Mouse (Mus musculus) forebrain, embryonic 11.5 days (tissue): Measurements from ENCODE around the gene Ust. TPM values are rescaled to one million over a fixed set of nuclear protein-coding genes. Genes with fewer than 3 reads are reported as not detected.

Experiments
- ATAC-seq: fragments of 200-750 bp; cut with Nextera tagmentation; replicated peaks from 2 replicates; pipeline ENCODE4 v1.8.0; 2017; ENCODE audit warnings: moderate TSS enrichment; ENCODE audit not compliant: low FRiP score
- DNase-seq: peaks from one replicate; pipeline ENCODE4 v3.0.0-alpha.2; 2017; ENCODE audit warnings: low spot score
- H3K27ac ChIP-seq: fragments of 300-500 bp; sonication (generic); 2 replicates; pipeline ENCODE4 v1.5.1; 2014; ENCODE audit warnings: low read depth, low read length
- H3K27me3 ChIP-seq: fragments of 300-500 bp; sonication (generic); 2 replicates; pipeline ENCODE4 v1.6.1; 2014; ENCODE audit warnings: mild to moderate bottlenecking, low read length, mixed read lengths; ENCODE audit not compliant: control insufficient read depth, insufficient read depth
- H3K36me3 ChIP-seq: fragments of 300-500 bp; sonication (generic); 2 replicates; pipeline ENCODE4 v1.6.1; 2014; ENCODE audit warnings: mild to moderate bottlenecking, low read length, moderate library complexity, mixed read lengths; ENCODE audit not compliant: control insufficient read depth, insufficient read depth
- H3K4me1 ChIP-seq: fragments of 300-500 bp; sonication (generic); replicated peaks from 2 replicates; pipeline ENCODE4 v1.6.1; 2014; ENCODE audit warnings: low read length, mixed read lengths; ENCODE audit not compliant: control insufficient read depth, insufficient read depth
- H3K4me2 ChIP-seq: fragments of 300-500 bp; sonication (generic); 2 replicates; pipeline ENCODE4 v1.6.1; 2014; ENCODE audit warnings: low read depth, mild to moderate bottlenecking, low read length, moderate library complexity, mixed read lengths; ENCODE audit not compliant: severe bottlenecking
- H3K4me3 ChIP-seq: fragments of 300-500 bp; sonication (generic); 2 replicates; pipeline ENCODE4 v1.5.1; 2014; ENCODE audit warnings: low read depth, low read length
- H3K9ac ChIP-seq: fragments of 300-500 bp; sonication (generic); 2 replicates; pipeline ENCODE4 v1.6.1; 2014; ENCODE audit warnings: low read length
- H3K9me3 ChIP-seq: fragments of 300-500 bp; sonication (generic); 2 replicates; pipeline ENCODE4 v1.6.1; 2016; ENCODE audit warnings: low read length, mixed read lengths; ENCODE audit not compliant: control insufficient read depth
- WGBS: fragments of 180-500 bp; shearing (Covaris S2); extraction: QIAGEN DNeasy Blood & Tissue Kit; methylation state at CpG from one replicate; pipeline ENCODE4 v1.1.7; 2014; 5-methylcytosine and 5-hydroxymethylcytosine counted together
- polyA plus RNA-seq: library from polyadenylated mRNA; unstranded; fragments of >200 nt; fragmentation: Nextera tagmentation; extraction: Ambion mirVana; gene quantifications from 2 replicates; pipeline ENCODE4 v1.2.1, GENCODE M21; 2014

Ust gene
- polyA plus RNA-seq, 1 experiment from 2014 or later = 3.4 TPM

- Histone ChIP-seq H3K36me3 (no peaks in the 10 kb centered on the region), H3K4me1 (0 out of 2 replicates have a peak, but pooled peaks cover 2% of the 10 kb centered on the region), H3K4me3 (no peak overlapping the region), H3K27me3 (no peaks in the 10 kb centered on the region), H3K27ac (no peak overlapping the region), H3K9me3 (no peaks in the 10 kb centered on the region), H3K9ac (no peak overlapping the region), H3K4me2 (no peak overlapping the region)
- DNase-seq (no peak), ATAC-seq (no peak)
- WGBS = 100% methylated on average over 1 of the region's 1 CpGs
Observed at GRCm38 (mm10) chr10:8491909-8492591, 26.6 kb downstream of the Ust start.

DNA sequence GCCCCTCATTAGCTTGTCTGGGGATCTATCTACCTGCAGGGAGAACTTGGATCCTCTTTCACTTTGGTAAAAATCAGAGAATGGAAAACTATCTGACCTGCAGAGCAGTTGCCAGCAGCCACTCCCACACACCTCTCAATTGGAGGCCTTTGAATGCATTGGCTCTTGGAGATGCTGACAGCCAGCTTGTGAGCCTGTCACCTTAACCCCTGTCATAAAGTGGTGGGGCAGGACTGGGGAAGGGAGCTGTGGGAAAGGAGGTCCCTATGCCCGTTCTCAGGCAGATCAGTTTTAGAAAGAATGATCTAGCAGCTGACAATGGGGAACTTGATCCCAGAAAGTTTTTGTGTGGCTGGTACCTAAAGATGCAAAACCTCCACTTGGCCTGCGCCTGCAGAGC is 31.2 kb downstream of the Ust start:
- Histone ChIP-seq H3K27me3 (no peaks in the 10 kb centered on the region), H3K36me3 (no peaks in the 10 kb centered on the region), H3K27ac (no peak overlapping the region), H3K9me3 (no peaks in the 10 kb centered on the region), H3K4me1 (no peaks in the 10 kb centered on the region), H3K4me2 (no peak overlapping the region), H3K9ac (no peak overlapping the region), H3K4me3 (no peak overlapping the region)
- WGBS = 68% methylated on average over 2 of the region's 2 CpGs
- DNase-seq = no peak
- ATAC-seq = no peak

DNA sequence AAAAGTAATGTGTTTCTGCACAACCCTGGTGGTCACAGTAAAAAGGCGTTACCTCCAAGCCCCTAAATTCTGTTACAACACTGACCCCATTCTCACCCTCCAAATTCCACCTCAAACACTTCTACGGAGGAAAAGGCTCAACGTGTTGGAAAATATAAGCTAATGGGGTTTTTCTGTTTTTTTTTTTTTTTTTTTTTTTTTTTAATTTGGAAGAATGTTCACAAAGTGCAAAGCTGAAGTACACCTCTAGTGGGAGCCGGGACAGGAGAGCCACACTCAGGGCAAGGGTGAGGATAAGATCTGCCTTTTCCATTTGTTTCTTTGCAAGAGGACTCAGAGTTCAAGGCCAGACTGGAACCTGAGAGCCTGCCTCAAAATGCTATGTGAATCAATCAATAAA is 34.1 kb downstream of the Ust start:
- Histone ChIP-seq H3K27me3 (no peaks in the 10 kb centered on the region), H3K4me1 (no peaks in the 10 kb centered on the region), H3K9ac (no peak overlapping the region), H3K36me3 (no peaks in the 10 kb centered on the region), H3K4me3 (no peak overlapping the region), H3K9me3 (no peaks in the 10 kb centered on the region), H3K4me2 (no peak overlapping the region), H3K27ac (no peak overlapping the region)
- DNase-seq = no peak
- 87% methylated on average over 4 of the region's 4 CpGs for WGBS
- no peak for ATAC-seq

- DNase-seq = no peak
- no peaks in the 10 kb centered on the region for H3K4me1 ChIP-seq
- H3K4me3 ChIP-seq = no peak overlapping the region
- no peak overlapping the region for H3K27ac ChIP-seq
- 91% methylated on average over 4 of the region's 4 CpGs for WGBS
- ATAC-seq = no peak
- no peak overlapping the region for H3K4me2 ChIP-seq
- H3K9ac ChIP-seq = no peak overlapping the region
- no peaks in the 10 kb centered on the region for H3K27me3 ChIP-seq
- H3K9me3 ChIP-seq = no peaks in the 10 kb centered on the region
- no peaks in the 10 kb centered on the region for H3K36me3 ChIP-seq
Observed at GRCm38 (mm10) chr10:8482779-8483178, 35.8 kb downstream of the Ust start.

GRCm38 (mm10) chr10:8479779-8480178 is 38.8 kb downstream of the Ust start:
- Histone ChIP-seq H3K9ac (no peak overlapping the region), H3K27ac (no peak overlapping the region), H3K36me3 (no peaks in the 10 kb centered on the region), H3K4me2 (no peak overlapping the region), H3K4me3 (no peak overlapping the region), H3K9me3 (no peaks in the 10 kb centered on the region), H3K27me3 (no peaks in the 10 kb centered on the region), H3K4me1 (no peaks in the 10 kb centered on the region)
- 96% methylated on average over 2 of the region's 2 CpGs for WGBS
- ATAC-seq (no peak), DNase-seq (no peak)

DNA sequence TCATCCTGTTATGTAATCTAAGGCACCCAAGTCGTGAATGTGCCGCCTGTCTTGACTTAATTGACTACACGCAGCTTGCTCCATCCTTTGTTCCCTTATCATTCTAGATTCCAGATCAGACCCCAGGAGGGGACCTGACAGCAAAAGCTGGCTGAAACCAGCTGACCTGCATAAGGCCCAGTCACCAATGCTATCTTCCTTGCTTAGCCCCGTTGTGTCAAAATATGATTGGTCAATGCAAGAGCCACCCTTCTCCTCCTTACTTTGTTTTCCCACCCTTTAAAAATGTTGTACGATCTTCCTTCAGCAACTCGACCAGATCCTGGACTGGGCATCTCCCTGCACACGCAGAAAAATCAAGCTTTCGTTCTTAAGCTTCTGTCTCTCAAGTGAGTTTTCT is 40.7 kb downstream of the Ust start:
- H3K27me3 ChIP-seq = no peaks in the 10 kb centered on the region
- H3K4me3 ChIP-seq = no peak overlapping the region
- WGBS = 83% methylated on average over 8 of the region's 8 CpGs
- no peak overlapping the region for H3K9ac ChIP-seq
- no peaks in the 10 kb centered on the region for H3K9me3 ChIP-seq
- H3K4me1 ChIP-seq = no peaks in the 10 kb centered on the region
- H3K27ac ChIP-seq = no peak overlapping the region
- DNase-seq = no peak
- ATAC-seq = no peak
- H3K4me2 ChIP-seq = no peak overlapping the region
- H3K36me3 ChIP-seq = no peaks in the 10 kb centered on the region

DNA sequence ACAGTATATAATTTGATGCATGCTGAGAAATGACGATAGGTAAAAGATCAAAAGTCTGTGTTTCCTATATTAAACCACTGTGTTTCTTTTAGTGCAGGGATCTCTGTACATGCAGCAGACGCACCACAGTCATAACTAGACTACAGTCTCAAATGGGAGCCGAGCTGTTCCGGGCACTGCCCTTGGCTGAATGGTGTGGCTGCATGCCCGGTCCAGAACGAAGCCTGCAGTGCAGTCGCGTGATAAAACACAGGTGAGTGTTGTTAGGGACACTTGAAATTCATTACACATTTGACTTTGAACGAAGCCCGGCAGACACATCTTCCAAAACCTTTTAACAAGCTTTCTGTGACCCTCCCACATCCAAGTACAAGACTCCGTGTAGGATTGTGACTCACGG is 46.6 kb downstream of the Ust start:
- H3K4me3 ChIP-seq = no peak overlapping the region
- no peak for ATAC-seq
- H3K27me3 ChIP-seq = no peaks in the 10 kb centered on the region
- no peak overlapping the region for H3K4me2 ChIP-seq
- H3K36me3 ChIP-seq = no peaks in the 10 kb centered on the region
- DNase-seq = no peak
- H3K27ac ChIP-seq = no peak overlapping the region
- H3K9me3 ChIP-seq = no peaks in the 10 kb centered on the region
- H3K9ac ChIP-seq = no peak overlapping the region
- no peaks in the 10 kb centered on the region for H3K4me1 ChIP-seq
- WGBS = 87% methylated on average over 12 of the region's 12 CpGs

DNA sequence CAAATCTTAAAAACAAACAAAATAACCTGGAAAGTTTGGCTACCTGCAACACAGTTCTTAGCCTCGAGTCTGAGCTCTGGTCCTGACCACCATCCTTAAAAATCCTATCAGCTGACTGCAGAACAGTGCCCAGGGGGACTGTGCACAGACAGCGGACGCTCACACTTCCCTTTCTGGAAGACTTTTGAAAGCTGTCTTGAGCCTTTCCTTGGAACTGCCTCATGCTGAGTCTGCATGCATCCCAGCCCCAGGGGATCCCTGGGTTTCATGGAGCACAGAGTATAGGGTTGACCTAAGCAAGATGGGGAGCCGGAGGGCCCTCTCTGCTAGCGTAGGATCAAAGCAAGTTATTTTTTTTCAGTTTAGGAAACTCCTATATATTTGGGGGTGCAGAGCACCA is 47.6 kb downstream of the Ust start:
- 63% methylated on average over 5 of the region's 5 CpGs for WGBS
- DNase-seq (no peak), ATAC-seq (no peak)
- no peaks in the 10 kb centered on the region for H3K4me1 ChIP-seq
- no peaks in the 10 kb centered on the region for H3K36me3 ChIP-seq
- no peaks in the 10 kb centered on the region for H3K9me3 ChIP-seq
- no peak overlapping the region for H3K9ac ChIP-seq
- H3K4me3 ChIP-seq = no peak overlapping the region
- no peak overlapping the region for H3K4me2 ChIP-seq
- no peak overlapping the region for H3K27ac ChIP-seq
- no peaks in the 10 kb centered on the region for H3K27me3 ChIP-seq

DNA sequence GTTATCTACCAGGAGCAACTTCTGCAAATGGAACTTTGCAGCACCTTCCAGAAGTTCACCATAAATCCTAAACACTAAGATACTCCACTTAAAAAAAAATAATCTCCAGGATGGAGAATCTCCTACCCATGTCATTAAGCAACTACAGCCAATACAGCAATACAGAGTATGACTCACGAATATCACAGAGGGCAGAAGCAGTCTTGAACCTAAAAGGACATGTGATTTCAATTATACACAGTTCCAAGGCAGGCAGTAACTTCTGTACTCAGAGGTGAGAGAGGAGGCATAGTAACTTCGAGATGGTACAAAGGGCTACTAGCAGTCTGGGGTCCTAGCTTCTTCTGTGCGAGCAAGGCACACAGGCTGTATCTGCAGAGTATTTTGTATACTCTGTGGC is 49.1 kb downstream of the Ust start:
- ATAC-seq (no peak), DNase-seq (no peak)
- 81% methylated on average over 3 of the region's 3 CpGs for WGBS

More for the DNA sequence above, 49.1 kb downstream of the Ust start:
- Histone ChIP-seq H3K4me1 (no peaks in the 10 kb centered on the region), H3K4me3 (no peak overlapping the region), H3K27me3 (no peaks in the 10 kb centered on the region), H3K4me2 (no peak overlapping the region), H3K9ac (no peak overlapping the region), H3K27ac (no peak overlapping the region), H3K36me3 (no peaks in the 10 kb centered on the region), H3K9me3 (no peaks in the 10 kb centered on the region)
